Mouse (Mus musculus) urinary bladder, postnatal 10 days (tissue): Measurements from ENCODE around the gene Gm12569.

Experiments used
- DNase-seq: peaks from one replicate; pipeline ENCODE4 v3.0.0; 2022; ENCODE audit warnings: low spot score

Gm12569 gene

GRCm38 (mm10) chr11:51220308-51220707 lies at the start of gene Gm12569:
Gene Gm12569, plus strand, starts transcription at chr11:51220473.
- DNase-seq = no peak

GRCm38 (mm10) chr11:51202726-51203125 lies 17.5 kb upstream of the Gm12569 start:
- DNase-seq = no peak

GRCm38 (mm10) chr11:51207758-51208157 lies 12.5 kb upstream of the Gm12569 start:
- no peak for DNase-seq

- no peak for DNase-seq
Measured at GRCm38 (mm10) chr11:51211426-51211825, 8.8 kb upstream of the Gm12569 start.

GRCm38 (mm10) chr11:51214021-51214420 lies 6.3 kb upstream of the Gm12569 start:
- no peak for DNase-seq

GRCm38 (mm10) chr11:51219396-51219980 lies 785 bp upstream of the Gm12569 start:
- DNase-seq = no peak

- no peak for DNase-seq
Measured at GRCm38 (mm10) chr11:51227104-51227503, 6.8 kb downstream of the Gm12569 start.

- DNase-seq = no peak
Measured at GRCm38 (mm10) chr11:51234626-51235025, 14.4 kb downstream of the Gm12569 start.

- DNase-seq = no peak
Measured at GRCm38 (mm10) chr11:51242897-51243296, 22.6 kb downstream of the Gm12569 start.

GRCm38 (mm10) chr11:51257006-51257405 lies 36.7 kb downstream of the Gm12569 start:
- no peak for DNase-seq

- DNase-seq = no peak
Measured at GRCm38 (mm10) chr11:51261680-51262219, 41.5 kb downstream of the Gm12569 start, which contains the start of gene Clk4. Gene Clk4, plus strand, starts transcription at chr11:51261730.

- DNase-seq = peak; percentile 98
Measured at GRCm38 (mm10) chr11:51262342-51263285, 42.3 kb downstream of the Gm12569 start, which contains the start of gene BC049762. Gene BC049762, minus strand, starts transcription at chr11:51263046.

GRCm38 (mm10) chr11:51263286-51263831 lies 43.1 kb downstream of the Gm12569 start:
- DNase-seq = peak; percentile 17

GRCm38 (mm10) chr11:51264352-51264751 lies 44.1 kb downstream of the Gm12569 start:
- no peak for DNase-seq

GRCm38 (mm10) chr11:51265326-51265725 lies 45.1 kb downstream of the Gm12569 start:
- DNase-seq = no peak

GRCm38 (mm10) chr11:51274418-51274817 lies 54.1 kb downstream of the Gm12569 start:
- no peak for DNase-seq
